Mouse (Mus musculus): ENCODE results near the gene Rbfox1. TPM values are rescaled to one million over a fixed set of nuclear protein-coding genes. Genes with fewer than 3 reads are reported as not detected.
A peak's percentile ranks its signal among the peaks of the same experiment; 100 is the strongest.

Gene Rbfox1
- polyA plus RNA-seq, 1 experiment from 2014 or later, result 339 TPM

DNA sequence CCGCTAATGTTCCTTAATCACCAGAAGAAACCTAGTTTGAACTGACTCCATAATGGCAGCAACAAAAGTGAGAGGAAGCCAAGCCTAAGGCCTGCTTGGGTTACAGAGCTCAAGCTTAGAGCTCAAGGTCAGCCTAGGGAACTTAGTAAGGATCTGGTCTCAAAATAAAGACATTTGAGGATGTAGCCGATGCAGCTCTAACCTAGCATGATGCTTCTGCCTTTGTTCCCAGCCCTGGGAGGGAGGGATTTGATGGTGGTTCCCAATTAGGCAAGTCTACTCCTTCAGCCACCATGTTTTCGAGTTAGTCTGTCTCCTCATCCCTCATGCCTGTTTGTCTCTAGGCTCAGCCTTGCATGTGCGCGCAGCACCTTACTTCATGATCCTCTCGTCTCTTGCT lies 1548.1 kb downstream of the Rbfox1 start:
- Histone ChIP-seq H3K27ac (ENCODE audit: low read depth, low read length) (no peak overlapping the region), H3K9ac (replicated peaks; ENCODE audit: low read depth, low read length) (no peak overlapping the region), H3K4me2 (ENCODE audit: low read depth, low read length) (no peak overlapping the region), H3K9me3 (ENCODE audit: control insufficient read depth, low read length) (no peaks in the 10 kb centered on the region), H3K4me1 (ENCODE audit: control insufficient read depth, insufficient read depth, low read length) (no peaks in the 10 kb centered on the region), H3K36me3 (ENCODE audit: control insufficient read depth, insufficient read depth, low read length) (no peaks in the 10 kb centered on the region), H3K4me3 (ENCODE audit: low read depth, low read length) (no peak overlapping the region), H3K27me3 (ENCODE audit: control insufficient read depth, insufficient read depth, low read length) (no peaks in the 10 kb centered on the region)
- WGBS, result 92% methylated on average over 6 of the region's 6 CpGs
- no peak for ATAC-seq (ENCODE audit: low read depth)

DNA sequence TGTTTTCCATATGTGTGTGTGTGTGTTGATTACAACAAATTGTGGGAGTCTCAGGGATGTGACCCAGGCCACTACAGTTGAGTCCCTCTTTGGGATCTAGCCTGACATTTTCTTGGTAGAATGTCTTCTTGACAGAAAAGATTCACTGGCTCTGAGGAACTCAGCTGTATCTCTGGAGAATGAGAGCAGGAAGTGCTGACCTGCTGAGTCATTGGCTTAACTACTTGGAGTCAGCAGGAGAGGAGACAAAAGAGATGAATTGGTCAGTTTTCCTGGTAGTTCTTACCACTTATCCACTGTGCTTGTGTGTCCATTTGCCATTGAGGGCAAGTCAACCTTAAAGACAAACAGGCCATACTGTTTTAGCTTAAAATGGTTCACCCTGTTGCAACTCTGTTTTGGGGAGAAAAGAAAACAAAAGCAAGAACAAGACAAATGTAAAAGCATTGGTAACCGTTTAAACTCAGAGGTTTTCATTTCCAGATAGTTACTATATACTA lies 1561.7 kb downstream of the Rbfox1 start:
- 70% methylated on average over 1 of the region's 1 CpGs for WGBS
- Histone ChIP-seq H3K36me3 (ENCODE audit: control insufficient read depth, insufficient read depth, low read length) (no peaks in the 10 kb centered on the region), H3K9me3 (ENCODE audit: control insufficient read depth, low read length) (no peaks in the 10 kb centered on the region), H3K4me3 (ENCODE audit: low read depth, low read length) (no peak overlapping the region), H3K9ac (replicated peaks; ENCODE audit: low read depth, low read length) (no peak overlapping the region), H3K4me2 (ENCODE audit: low read depth, low read length) (no peak overlapping the region), H3K27me3 (ENCODE audit: control insufficient read depth, insufficient read depth, low read length) (no peaks in the 10 kb centered on the region), H3K4me1 (ENCODE audit: control insufficient read depth, insufficient read depth, low read length) (no peaks in the 10 kb centered on the region), H3K27ac (ENCODE audit: low read depth, low read length) (0 out of 2 replicates have a peak overlapping the region, but pooled peaks have one; percentile 12)
- no peak for ATAC-seq (ENCODE audit: low read depth)

DNA sequence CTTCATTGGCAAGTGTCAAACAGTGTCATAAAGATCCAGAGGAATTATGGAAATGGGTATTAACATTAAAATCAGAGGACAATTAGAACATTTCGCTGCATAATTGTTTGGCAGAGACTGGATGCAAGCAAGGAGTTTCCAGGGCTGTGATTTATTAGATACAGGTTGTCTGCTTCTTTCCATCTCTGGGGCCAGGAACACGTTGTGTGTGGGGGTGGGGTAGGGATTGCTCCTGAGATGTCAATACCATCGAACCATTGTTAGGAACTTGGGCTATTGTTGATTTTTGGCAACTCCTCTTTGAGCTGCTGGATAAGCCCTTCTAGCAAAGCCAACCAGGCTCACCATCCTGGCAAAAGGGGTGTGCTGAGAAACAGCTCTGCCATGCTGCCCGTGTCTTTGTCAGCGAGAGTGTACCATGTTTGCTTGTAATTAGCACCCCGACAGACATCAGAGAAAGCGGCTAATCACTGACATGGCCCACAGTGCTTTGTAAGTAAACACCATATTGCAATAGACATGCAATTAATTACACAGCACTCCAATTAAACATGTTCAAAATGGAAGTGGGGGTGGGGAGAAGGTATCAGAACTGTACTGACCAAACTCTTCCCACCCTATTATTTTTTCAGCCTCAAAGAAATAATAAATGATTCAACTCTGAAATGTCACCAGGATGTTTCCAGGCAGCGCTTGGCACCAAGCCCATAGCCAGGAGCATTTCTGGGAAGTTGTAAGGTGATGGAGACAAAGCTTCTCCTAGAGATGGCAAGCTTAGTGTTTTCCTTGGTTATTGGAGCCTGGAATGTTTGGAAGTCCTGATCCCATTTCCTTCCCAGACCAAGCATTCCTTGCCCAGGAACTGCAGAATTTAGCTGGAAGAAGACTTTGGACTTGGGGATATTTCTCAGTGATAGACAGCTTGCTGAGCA lies 1562.8 kb downstream of the Rbfox1 start:
- H3K4me1 ChIP-seq (ENCODE audit: control insufficient read depth, insufficient read depth, low read length), result no peaks in the 10 kb centered on the region
- peak overlapping the region; percentile 52; the same call in 1 of the 2 replicates for H3K27ac ChIP-seq (ENCODE audit: low read depth, low read length)
- H3K36me3 ChIP-seq (ENCODE audit: control insufficient read depth, insufficient read depth, low read length), result no peaks in the 10 kb centered on the region
- no peaks in the 10 kb centered on the region for H3K9me3 ChIP-seq (ENCODE audit: control insufficient read depth, low read length)
- 48% methylated on average over 8 of the region's 8 CpGs for WGBS
- no peak overlapping the region for H3K4me2 ChIP-seq (ENCODE audit: low read depth, low read length)
- H3K9ac ChIP-seq (replicated peaks; ENCODE audit: low read depth, low read length), result no peak overlapping the region
- no peak overlapping the region for H3K4me3 ChIP-seq (ENCODE audit: low read depth, low read length)
- ATAC-seq (ENCODE audit: low read depth), result no peak; the same call in 1 of the 2 replicates
- no peaks in the 10 kb centered on the region for H3K27me3 ChIP-seq (ENCODE audit: control insufficient read depth, insufficient read depth, low read length)

DNA sequence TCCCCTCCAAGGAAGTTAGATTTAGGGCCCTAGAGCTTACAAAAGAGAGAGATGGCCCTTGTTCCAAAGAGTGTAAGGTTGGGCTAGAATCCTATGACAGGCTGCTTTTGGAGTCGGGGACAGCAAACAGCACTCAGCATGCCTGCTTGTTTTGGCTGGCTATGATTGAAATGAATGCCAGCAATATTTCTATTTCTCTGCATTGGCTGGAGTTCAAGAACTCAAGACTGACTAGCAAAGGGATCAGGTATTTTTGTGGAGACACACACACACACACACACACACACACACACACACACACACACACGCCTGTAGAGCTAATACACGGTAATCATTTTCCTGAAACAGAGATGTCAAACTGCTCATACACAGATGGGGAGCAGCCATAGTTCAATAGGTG lies 1566.0 kb downstream of the Rbfox1 start:
- Histone ChIP-seq H3K36me3 (ENCODE audit: control insufficient read depth, insufficient read depth, low read length) (no peaks in the 10 kb centered on the region), H3K4me1 (ENCODE audit: control insufficient read depth, insufficient read depth, low read length) (no peaks in the 10 kb centered on the region), H3K4me3 (ENCODE audit: low read depth, low read length) (no peak overlapping the region), H3K27me3 (ENCODE audit: control insufficient read depth, insufficient read depth, low read length) (no peaks in the 10 kb centered on the region), H3K9me3 (ENCODE audit: control insufficient read depth, low read length) (no peaks in the 10 kb centered on the region), H3K4me2 (ENCODE audit: low read depth, low read length) (no peak overlapping the region), H3K9ac (replicated peaks; ENCODE audit: low read depth, low read length) (no peak overlapping the region), H3K27ac (ENCODE audit: low read depth, low read length) (no peak overlapping the region)
- 67% methylated on average over 3 of the region's 3 CpGs for WGBS
- no peak for ATAC-seq (ENCODE audit: low read depth)

DNA sequence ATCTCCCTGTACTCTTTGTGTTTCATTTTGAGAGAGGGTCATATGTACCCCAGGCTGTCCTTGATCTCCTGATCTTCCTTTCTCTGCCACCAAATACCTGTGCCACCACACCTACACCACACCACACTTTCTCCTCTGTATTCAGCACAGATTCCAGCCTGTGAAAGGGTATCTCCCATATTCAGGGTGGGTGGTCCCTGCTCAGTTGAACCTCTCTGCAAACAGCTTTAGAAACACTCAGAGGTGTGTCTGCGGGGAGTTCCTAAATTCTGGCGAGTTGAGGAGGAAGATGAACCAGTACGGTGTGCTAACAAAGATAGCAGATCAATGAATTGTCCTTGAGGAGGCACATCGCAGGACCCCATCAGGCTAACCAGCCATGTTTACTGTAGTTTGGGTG lies 1572.4 kb downstream of the Rbfox1 start:
- Histone ChIP-seq H3K4me2 (ENCODE audit: low read depth, low read length) (no peak overlapping the region), H3K4me3 (ENCODE audit: low read depth, low read length) (no peak overlapping the region), H3K27me3 (ENCODE audit: control insufficient read depth, insufficient read depth, low read length) (no peaks in the 10 kb centered on the region), H3K27ac (ENCODE audit: low read depth, low read length) (no peak overlapping the region), H3K9me3 (ENCODE audit: control insufficient read depth, low read length) (no peaks in the 10 kb centered on the region), H3K36me3 (ENCODE audit: control insufficient read depth, insufficient read depth, low read length) (no peaks in the 10 kb centered on the region), H3K4me1 (ENCODE audit: control insufficient read depth, insufficient read depth, low read length) (no peaks in the 10 kb centered on the region), H3K9ac (replicated peaks; ENCODE audit: low read depth, low read length) (no peak overlapping the region)
- no peak for ATAC-seq (ENCODE audit: low read depth)
- 88% methylated on average over 4 of the region's 4 CpGs for WGBS

All from neural tube, embryonic 14.5 days (tissue).